Mouse (Mus musculus) fat pad, adult 2 months (tissue): ENCODE measurements around the gene 4931428F04Rik.

Experiments
- DNase-seq: peaks from one replicate; pipeline ENCODE4 v3.0.0-alpha.2; 2011; ENCODE audit warnings: low read depth, low spot score; ENCODE audit errors: extremely low read depth

4931428F04Rik gene

DNA sequence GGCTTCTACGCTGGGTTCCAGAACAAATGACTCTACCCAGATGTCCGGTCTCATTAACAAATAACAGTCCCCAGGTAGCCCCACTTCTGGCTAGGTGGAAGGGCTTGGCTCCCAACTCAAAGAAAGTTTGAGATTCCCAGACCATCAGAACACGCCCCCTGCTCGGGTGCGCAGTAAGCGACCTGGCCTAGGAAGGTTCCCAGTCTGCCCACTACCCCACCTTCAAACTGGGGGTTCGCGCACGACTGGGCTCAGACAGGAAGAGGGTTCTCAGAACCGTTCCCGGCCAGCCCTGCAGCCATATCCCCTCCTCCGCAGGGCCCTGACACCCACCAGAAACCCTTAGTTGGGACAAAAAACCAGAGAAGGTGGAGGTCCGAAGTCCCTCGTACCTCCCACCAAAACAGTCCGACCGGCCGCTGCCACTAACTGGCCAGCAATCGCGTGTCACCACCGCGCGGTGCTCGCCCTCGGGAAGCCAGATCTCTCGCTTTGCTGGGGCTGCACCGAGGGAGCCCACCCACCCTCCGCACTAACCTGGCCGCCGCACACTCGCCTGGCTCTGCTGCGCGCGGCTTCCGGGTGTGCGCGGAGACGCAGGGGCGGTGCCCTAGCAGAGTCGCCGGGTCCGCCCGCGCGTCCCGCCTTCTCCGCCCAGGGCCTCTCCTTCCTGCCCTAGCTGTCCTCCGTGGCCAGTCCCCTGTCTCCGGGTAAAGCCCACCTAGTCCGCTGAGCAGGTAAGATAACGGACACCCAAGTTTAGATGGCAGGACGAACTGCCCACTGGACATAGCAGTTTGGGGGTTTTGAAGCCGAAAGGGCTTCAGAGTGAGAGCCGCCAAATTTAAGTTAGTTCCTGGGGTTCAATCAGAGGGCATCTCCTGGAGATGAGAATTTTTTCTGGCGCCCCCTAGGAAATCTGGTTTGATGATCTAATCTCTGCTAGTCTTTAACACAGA lies 25.4 kb downstream of the 4931428F04Rik start, which contains the start of the genes Tradd and Fbxl8:
Tradd (minus strand) TSS at position 586 of the 959 bp plus-strand sequence.
Fbxl8 (plus strand) TSS at position 625 of the 959 bp plus-strand sequence.
- no peak for DNase-seq

DNA sequence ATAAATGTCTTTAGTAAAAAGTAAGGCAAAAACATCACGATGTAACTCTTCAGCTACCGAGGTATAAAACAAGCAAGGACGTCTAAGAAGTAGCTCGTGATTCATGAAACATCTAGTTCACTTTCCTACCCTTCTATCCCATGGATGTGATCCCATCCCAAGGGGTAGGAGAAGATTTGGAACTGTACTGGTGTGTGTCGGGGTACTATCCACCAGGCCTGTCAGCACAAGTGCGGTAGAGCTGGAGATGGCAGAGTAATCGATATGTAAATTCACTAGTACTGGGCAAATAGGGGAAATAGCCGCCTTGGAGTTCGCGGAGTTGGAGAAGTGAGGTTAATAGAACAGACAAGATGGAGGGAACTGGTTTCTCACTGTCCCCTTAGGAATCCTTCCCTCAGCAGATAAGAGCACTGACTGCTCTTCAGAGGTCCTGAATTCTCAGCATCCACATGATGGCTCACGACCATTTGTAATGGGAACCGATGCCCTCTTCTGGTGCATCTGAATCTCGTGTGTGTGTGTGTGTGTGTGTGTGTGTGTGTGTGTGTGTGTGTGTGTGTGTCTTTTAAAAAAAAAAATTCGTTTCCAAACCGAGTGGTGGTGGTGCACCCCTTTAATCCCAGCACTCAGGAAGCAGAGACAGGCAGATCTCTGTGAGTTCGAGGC lies 26.3 kb downstream of the 4931428F04Rik start:
- no peak for DNase-seq

DNA sequence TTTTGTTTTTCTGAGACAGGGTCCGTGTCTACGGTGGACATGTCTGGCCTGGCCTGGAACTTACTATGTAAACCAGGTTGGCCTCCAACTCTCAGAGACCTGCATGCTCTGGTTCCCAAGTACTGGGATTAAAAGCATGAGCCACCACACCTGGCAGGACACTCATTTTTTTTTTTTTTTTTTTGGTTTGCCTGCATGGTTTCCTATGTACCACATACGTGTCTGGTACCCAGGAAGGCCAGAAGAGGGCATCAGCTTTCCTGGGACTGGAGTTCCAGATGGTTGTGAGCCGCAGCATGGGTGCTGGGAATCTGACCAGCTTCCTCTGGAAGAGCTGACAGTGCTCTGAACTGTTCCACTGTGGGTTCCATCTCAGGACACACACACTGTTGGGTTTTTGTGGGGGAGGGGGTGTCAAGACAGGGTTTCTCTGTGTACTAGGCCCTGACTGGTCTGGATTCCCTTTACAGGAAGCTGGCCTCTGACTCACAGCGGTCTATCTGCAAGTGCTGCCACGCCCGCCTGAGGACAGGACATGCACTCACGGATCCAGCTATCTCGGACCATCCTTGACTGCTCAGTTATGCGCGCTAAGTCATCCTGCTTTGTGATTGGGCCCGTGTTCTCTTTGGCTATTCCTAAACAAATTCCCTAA lies 28.2 kb downstream of the 4931428F04Rik start:
- no peak for DNase-seq

DNA sequence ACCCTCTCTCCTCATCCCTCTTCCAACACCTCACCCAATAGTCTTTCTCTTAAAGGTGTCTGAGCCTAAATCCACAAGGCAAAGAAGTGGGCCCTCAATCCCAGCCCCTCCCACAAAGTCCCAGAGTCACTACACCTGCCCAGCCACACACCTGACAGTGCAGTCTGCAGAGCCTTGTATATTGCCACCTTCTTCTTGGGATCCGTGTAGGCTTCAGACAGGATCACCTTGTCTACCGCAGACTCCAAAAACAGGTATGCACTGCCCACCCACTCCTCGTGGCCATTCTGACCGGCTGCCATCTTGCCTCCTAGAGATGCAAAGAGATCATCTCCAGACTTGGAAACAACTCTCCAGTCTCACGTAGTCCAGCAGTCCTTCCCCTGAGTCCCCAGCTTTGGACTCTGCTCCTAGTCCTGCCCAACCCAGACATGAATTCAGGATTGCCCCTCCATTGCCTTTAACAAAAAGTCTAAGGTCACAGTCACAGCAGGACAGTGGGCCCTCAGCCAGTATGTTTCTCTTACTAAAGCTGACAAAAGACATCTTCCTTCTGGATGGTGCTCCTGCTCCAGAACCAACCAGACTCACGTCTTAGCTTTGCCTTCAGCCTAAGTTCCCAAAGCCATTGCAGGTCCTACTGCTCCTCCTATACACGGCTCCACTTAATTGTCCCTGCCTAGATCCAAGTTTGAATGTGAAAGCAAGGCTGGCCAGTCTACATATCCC lies 29.1 kb downstream of the 4931428F04Rik start:
- no peak for DNase-seq

DNA sequence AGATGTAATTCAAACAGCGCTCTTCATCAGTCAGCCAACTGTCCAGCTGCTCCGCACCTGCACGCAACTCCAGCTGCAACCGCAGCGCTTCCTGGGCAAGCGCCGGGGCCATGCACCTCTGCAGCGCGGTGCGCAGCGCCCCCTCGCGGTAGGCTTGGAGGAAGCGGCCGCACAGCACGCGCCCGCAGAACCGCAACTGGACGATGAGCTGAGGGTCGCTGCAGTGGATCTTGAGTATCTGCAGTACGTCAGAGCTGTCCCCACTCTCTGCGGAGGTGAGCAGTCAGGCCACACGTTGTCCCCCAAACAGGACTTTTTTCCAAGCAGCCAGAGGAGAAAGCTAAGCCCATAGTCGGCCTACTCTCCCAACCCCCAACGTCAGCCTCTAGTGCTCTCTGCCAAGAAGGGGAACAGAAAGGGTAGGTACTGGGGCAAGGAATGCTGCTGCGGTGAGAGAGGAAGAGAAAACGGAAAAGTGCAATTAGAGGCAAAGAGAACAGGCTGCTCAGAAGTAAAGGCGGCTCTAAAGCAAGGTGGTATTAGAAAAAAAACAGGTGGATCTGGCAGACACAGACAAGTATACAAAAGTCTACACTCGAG lies 29.8 kb downstream of the 4931428F04Rik start:
- DNase-seq = no peak

DNA sequence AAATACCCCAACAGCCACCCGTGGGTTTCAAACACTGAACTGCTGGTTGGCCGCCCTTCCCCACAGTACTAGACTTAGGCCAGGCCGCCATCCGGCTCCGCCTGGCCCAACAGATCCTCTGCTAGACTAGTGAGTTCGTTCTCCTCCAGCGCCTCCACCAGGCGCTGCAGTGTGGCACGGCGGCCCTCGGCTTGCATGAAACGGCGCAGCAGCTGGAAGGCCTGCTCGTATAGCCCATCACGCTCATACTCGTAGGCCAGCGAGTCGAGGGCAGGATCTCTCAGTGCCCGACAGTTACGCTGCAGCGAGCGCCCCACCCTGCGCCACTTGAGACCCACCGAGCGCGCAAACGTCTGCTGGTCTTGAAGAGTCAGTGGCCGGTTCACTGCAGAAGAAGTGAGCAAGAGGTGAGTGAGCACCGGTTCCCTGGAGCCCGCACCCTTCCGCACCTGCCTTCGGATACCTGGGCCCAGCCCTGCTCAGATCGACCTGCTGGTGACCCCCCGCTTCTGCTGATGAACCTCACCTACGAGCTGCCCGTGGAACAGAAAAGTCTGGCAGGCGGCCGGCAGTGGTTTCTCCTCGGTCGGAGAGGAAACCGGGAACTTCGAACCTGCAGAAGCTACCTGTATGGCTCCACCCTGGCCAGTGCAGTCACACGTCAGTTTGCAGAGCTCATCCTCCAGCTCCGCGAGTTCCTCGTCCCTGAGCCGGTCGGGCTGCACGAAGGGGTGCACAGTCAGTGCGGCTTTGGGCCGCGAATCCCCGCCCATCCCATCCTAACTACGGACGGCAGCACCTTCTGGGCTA lies 30.5 kb downstream of the 4931428F04Rik start:
- DNase-seq = no peak

DNA sequence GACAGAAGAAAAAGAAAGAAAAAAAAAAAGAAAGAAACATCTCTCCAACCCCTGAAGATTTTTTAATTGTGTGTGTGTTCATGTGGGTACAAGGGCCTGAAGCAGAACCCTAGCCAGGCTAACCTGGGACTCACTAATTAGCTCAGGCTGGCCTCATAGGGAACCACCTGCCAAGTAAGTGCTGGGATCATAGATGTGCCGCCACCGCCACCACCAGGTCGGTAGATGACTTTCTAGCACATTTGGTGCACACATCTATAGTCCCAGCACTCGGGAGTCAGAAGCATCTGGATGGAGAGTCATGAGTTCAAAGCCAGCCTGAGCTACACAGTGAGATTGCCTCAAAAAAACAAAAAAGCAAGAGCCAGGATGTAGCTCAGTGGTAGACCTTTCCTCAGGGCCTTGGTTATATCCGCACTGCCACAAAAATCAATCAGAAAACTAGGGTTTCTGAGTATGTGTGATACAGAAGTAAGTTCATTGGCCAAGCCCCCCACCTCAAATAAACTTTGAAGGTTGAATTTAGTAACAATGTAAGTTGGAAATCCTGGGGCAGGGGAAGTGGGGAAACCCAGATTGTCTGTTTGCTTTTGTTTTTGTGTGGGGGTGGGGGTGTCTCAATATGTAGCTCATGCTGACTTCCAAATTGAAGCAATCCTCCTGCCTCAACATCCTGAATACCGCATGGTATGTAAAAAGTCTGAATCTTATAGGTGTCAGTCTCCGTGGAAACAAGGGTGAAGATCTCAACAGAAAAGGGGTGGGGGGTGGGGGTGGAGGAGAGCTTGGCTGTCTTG lies 32.1 kb downstream of the 4931428F04Rik start:
- DNase-seq = no peak

DNA sequence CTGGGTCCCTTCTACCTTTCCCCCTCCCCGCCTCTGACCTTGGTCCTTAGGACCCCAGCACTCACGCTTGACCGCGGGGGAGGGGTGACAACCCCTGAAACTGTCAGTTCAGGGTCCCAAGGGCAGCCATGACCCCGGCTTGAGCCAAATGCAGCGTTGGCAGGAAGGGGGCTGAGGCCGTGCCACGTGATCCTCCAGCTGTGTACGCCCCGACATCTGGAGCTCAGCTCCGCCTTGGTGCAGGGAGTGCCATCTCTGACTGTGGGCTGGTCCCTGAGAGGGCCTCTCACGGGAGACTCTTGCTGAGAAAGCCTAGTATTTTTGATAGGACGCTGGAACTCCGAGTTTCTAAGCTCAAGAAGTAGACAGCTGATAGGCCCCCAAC lies 34.7 kb downstream of the 4931428F04Rik start, which contains the start of gene B3gnt9:
B3gnt9 (minus strand) TSS at position 188 of the 385 bp plus-strand sequence.
- no peak for DNase-seq

DNA sequence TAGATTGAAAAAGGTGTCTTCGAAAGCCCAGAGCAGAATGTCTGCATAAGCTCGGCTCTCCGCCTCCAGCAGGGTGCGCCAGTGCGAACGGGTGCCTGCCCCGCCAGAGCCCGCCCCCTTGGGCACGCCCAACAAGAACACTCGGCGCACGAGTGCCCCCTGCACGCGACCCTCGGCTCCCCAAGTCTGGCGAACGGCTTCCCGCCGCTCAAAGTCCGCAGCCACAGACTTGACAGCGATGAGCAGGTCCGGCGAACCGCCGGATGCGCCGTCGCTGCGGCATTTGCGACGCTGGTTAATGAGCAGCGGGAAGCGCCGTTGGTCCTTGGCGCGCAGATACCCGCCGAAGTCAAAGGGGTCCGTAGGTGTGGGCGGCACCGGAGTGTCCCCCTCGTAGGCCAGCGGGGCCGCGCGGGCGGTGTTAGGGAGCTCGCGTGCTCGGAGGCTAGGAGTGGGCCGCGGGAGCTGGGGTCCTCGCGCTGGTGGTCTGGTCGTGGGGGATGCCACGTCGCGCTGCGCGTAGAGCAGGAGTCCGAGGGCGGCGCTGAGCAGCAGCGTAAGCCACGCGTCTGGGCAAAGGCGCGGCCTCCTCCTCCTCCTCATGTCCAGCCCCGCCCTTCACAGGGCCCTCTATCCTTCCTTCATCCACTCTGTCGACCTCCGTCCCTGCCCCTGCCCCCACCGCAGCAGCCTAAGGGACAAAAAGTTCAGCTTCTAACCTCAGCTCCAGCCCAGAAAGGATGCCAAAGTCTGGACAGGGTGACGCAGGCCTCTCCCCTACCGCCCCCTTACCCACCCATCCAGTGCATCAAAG lies 35.3 kb downstream of the 4931428F04Rik start:
- DNase-seq = no peak

DNA sequence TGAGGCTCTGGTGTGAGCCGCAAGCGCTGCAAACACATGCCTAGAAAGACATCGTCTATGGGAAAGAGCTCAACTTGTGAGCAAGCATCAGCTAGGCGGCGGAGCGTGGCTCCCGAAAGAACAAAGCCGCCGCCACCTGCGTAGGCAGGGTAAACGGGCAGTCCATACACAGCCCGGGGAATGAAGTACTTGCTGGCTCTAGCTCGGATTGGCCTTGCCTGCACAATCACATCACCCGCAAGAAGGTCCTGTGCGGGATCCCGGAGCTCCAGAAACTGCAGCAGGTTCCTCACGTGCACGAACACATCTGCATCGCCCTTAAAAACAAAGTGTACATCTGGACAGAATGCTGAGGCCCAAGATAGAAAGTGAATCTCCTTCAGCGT lies 35.9 kb downstream of the 4931428F04Rik start:
- no peak for DNase-seq

DNA sequence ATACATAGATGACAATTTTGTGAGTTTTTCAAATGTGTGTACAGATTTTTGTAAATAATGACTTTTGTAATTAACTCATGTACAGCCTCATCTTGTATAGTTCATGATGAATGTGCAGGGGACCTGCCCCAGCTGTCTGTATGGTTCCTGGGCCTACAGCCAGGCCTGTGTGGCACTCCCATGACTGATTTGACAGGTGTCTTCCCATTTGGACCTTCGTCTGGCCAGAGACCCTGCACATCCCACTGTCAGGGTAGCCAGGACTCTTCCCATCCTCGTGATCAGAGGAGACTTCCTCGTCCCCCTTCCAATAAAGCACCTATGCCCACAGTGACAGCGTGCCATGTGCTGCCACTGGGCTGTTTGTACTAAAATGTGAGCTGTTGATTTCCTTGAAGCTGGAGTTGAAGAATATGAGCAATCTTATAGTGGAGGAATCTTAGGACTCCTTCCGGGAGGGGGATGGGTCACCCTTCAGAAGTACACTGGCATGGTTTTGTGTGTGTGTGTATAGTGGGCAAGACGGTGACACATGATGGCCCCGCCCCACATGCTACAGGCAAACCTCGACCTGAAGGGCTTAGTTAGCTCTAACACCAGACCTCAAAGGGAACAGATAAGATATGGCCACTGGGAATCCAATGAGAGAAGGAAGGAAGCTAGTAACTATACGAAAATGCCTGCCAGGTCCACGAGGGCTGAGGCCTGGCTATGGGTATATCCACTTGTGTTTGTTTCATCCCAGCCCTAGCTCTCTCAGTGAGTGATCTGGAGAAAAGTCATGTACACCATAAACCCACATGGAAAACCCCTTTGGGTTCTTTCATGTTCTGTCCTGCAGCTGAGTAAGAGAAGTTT lies 36.8 kb downstream of the 4931428F04Rik start:
- no peak for DNase-seq

DNA sequence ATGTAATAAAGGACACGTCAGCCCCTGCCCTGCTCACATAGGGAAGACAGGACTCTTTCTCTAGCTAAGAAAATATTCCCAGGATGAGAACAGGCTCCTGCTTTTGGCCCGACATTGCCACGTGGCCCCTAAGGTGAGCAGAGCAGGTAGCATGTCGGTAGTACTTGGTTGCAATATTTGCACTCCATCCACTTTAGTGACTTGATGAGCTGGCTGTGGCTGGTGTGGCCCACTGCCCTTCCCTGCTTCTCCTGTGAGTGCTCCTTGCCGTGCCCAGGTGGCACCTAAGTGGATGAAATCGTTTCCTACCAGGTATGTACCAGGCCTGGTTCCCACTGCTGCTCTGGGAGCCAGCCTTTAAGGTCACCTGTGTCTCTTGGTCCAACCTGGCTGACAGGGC lies 37.7 kb downstream of the 4931428F04Rik start:
- DNase-seq = no peak

DNA sequence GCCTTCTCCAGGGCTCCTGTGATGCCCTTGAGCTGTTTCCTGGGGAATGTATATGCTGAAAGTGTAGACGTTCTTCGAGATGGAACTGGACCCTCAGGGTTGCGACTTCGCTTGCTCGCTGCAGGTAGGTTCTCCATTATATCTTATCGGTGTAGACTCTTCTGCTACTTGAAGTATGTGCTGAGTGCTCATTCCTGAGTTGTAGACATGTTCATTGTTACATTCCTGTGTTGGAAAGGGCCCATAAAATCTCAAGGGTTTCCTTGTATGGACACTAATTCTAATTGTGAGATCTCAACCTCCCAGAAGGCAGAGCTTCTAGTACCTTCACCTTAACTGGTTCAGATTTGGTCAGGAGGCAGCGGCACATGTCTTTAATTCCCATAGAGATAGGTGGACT lies 48.6 kb downstream of the 4931428F04Rik start:
- no peak for DNase-seq

DNA sequence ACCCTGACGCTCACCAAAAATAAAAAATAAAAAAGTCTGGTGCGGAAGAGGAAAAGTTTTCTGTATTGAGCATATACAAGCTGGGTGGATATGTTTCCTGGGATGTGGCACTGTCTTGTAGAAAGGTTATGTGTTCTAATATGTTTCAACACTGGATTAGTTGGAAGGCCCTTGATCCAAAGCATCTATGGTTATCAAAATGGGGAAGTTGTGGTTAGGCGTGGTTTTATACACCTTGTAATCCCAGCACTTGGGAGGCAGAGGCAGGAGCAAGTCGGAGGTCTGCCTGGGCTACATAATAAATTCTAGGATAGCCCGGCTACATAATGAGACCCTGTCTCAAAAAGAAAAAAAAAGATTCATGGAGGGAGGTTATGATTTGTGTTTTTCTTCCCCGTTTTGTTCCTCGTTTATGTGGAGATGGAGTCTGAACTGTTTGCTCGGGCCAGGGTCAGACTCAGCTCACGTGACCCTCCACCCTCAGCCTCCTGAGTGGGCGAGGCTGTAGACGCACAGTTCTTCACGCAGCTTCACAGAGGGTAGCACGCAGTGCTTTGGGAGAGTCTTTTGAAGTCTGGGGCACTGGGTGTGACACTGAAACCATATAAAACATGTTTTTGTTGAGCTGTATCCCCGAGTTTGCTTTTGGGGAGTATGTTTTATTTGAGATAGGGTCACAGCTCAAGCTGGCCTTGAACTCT lies 52.1 kb downstream of the 4931428F04Rik start:
- no peak for DNase-seq

DNA sequence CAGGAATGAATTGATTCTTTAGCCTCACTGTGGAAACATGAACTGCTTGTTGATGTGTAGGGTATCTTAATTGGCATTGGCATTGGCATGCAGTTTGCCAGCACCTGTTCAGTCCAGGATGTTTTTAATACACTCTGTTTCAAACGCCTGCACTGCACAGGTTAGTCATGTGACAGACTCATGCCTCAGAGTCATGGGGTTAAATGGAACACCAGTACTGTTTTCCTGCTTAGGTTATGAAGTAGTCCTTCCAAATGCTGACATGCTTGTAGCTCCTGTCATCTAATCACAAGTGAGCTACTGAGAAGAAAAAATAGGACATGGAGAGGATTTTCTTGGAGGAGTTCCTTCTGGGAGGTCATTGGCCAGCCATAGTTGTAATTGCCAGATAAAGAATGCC lies 54.5 kb downstream of the 4931428F04Rik start:
- DNase-seq = no peak
